Mouse (Mus musculus): ENCODE measurements around the gene Tdrd6. TPM values are rescaled to one million over a fixed set of nuclear protein-coding genes. Genes with fewer than 3 reads are reported as not detected.

The Tdrd6 gene
- not detected for polyA plus RNA-seq (2014; fragmentation: Illumina TruSeq; extraction: RNeasy Lipid Tissue Mini Kit (QIAGEN cat#74804); ENCODE audit: low read depth, low replicate concordance)

DNA sequence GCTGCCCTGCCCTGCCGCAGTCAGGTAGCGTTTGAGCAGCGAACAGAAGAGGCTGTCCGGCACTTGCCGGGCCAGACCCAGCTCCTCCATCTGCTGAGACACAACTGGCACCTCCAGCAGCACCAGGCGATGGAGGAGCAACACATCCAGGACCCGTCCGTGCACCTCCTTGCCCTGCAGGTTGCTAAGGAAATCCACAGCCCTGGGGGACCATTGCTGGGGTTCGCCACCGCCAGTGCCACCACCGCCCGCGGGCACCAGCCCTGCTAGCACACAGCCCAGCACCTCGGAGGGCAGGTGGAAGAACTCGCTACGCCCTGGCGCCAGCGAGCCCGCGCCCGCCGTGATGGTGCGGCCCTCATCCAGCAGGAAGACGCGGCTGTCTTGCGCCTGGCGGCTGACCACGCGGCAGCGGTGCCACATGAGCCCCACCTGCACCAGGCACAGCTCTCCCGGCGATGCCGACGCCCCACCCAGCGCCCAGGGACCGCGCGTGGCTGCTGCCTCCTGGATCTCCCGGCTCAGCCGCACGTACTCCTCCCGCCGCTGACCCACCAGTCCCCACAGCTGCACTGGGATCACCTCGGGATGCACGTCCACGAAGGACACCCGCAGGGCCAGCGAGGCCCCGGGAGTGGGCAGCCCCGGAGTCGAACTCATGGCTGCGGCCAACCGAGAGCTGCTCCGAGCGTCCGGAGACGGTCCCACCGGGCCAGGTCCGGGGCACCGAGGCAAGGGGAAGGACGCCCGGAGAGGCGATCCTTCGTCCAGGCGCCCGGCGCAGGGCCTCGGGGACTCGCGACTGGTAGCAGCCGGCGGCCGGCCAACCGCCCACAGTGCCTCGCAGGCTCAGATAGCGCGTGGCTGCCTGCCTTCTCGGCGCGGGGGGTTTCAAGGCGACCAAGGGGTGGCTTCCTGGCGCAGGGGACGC, at the start of gene Tdrd6:
Gene Tdrd6, minus strand, starts transcription at position 804 of the 931 bp plus-strand sequence.

DNA sequence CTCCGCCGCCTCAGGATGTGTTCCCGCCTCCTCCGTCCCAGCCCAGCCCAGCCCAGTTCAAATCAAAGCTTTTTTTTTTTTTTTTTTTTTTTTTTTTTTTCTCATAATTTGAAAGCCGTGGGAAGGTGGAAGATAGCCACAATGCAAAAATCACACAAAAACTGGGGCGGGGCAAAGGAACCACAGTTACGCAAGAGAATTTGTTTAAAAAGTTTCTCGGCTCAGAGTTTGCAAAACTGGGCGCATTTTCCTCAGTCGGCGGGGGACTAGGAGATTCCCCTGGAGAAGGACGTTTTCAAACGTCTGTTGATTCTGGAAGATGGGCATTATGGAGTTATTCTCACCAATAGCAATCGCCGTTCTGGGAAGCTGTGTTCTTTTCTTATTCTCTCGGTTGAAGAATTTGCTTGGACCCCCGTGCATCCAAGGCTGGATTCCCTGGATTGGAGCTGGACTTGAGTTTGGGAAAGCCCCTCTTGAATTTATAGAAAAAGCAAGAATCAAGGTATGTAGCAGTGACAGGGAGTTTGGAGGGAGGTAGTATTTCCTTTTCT, 37.3 kb upstream of the Tdrd6 start, which contains the start of gene Cyp39a1:
Gene Cyp39a1, plus strand, starts transcription at position 136 of the 554 bp plus-strand sequence.

DNA sequence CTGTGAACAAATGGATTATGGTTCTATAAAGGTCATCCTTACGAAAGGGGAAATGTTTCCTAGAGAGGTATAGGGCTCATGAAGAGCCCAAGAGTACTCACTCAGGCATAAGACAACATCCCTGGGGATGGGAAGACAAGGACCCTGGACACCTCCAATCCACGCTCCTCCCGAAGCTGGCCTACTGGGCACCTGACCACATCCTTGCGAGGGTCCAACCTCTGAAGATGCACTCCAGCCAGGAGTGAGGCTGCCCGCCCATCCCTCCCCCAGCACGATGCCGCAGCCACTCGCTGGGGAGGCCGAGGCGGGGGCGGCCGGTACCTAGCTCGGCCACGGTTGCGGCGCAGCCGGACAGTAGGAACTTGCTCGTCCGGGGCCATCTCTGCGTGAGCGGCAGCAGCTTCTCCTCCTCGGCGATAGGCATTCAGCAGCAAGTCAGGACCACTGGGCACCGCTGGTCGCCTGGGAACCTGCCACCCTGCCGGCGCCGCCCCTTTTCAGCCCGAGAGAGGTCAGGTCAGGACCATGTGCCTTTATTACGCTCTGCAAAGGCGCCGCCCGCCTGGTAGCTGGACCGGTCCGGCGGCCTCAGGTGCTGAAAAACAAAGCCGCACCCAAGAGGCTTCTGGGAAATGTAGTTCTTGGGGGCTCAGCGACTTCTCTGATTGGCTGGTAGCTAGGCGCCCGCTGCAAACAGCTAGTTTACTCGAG, 36.6 kb upstream of the Tdrd6 start, which contains the start of gene Slc25a27:
Gene Slc25a27, minus strand, starts transcription at position 639 of the 714 bp plus-strand sequence.

DNA sequence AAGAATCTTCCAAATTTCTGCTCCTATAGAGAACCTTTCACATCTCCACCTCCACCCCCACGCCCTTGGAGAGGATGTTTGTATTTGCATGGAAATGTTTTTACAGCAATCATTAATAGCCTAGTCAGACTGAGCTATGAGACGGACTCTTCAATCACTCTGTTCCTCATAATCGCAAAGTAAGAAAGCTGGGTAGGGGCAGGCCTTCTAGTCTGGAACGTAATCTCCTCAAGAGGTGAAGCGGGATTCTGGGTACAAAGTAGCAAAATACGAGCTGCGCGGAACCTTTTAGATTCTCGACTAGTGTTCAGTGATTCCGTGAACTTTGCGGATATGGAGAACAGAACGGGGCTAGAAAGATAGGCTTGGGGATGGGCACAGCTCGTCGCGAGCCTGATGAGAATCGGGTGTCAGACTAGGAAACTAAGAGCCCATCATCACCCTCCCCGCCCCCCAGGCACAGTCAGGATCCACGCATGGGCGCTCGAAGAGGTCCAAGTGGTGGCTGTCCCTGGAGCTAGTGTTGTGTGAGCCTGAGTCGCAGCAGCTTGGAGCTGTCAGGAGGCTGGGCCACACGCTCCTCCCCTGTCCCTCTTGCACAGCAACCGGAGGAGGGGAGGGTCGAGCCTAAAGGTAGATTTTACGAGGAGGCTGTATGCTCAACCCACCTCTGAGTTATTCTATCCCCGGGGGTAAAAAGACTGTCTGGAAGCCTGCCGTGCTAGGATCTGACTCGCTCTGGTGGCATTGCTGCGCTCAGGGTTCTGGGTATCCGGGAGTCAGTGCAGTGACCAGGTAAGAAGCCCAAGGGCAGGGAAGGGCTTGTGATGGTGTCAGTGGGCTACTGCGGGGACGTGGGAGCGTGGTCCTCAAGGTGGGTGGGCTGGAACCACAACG, 61.9 kb downstream of the Tdrd6 start, which contains the start of gene Pla2g7:
Gene Pla2g7, plus strand, starts transcription at position 107 of the 897 bp plus-strand sequence.

Other genes with a start within 250 kb of the Tdrd6 start
- 306 TPM for gene Mep1a, start 127.5 kb downstream of the Tdrd6 start, polyA plus RNA-seq (2014; fragmentation: Illumina TruSeq; extraction: RNeasy Lipid Tissue Mini Kit (QIAGEN cat#74804); ENCODE audit: low read depth, low replicate concordance)
- not detected for gene Ankrd66, start 86.7 kb downstream of the Tdrd6 start, polyA plus RNA-seq (2014; fragmentation: Illumina TruSeq; extraction: RNeasy Lipid Tissue Mini Kit (QIAGEN cat#74804); ENCODE audit: low read depth, low replicate concordance)
- gene Pla2g7, start 62.2 kb downstream of the Tdrd6 start, polyA plus RNA-seq (2014; fragmentation: Illumina TruSeq; extraction: RNeasy Lipid Tissue Mini Kit (QIAGEN cat#74804); ENCODE audit: low read depth, low replicate concordance), result 36.4 TPM
- 5.0 TPM for gene Slc25a27, start 36.9 kb upstream of the Tdrd6 start, polyA plus RNA-seq (2014; fragmentation: Illumina TruSeq; extraction: RNeasy Lipid Tissue Mini Kit (QIAGEN cat#74804); ENCODE audit: low read depth, low replicate concordance)
- gene Cyp39a1, start 37.1 kb upstream of the Tdrd6 start, polyA plus RNA-seq (2014; fragmentation: Illumina TruSeq; extraction: RNeasy Lipid Tissue Mini Kit (QIAGEN cat#74804); ENCODE audit: low read depth, low replicate concordance), result 54.4 TPM
- 11.8 TPM for gene Rcan2, start 171.1 kb upstream of the Tdrd6 start, polyA plus RNA-seq (2014; fragmentation: Illumina TruSeq; extraction: RNeasy Lipid Tissue Mini Kit (QIAGEN cat#74804); ENCODE audit: low read depth, low replicate concordance)